Mouse (Mus musculus): ENCODE results near the gene Gm3625.
A peak's percentile ranks its signal among the peaks of the same experiment; 100 is the strongest.

The Gm3625 gene

GRCm38 (mm10) chr12:4592541-4593165, at the start of gene Gm3625, which contains the start of gene Itsn2:
TSS of gene Gm3625 (minus strand) at chr12:4592927.
TSS of gene Itsn2 (plus strand) at chr12:4592638.
- peak; percentile 85 for DNase-seq (ENCODE audit: low spot score)

- DNase-seq (ENCODE audit: low spot score): no peak
These were observed 48.0 kb upstream of the Gm3625 start for GRCm38 (mm10) chr12:4640737-4641136.

- DNase-seq (ENCODE audit: low spot score): no peak
These were observed 45.7 kb upstream of the Gm3625 start for GRCm38 (mm10) chr12:4638438-4638837.

- no peak for DNase-seq (ENCODE audit: low spot score)
These were observed 40.2 kb upstream of the Gm3625 start for GRCm38 (mm10) chr12:4632957-4633356.

GRCm38 (mm10) chr12:4624201-4624600, 31.5 kb upstream of the Gm3625 start:
- DNase-seq (ENCODE audit: low spot score): no peak

- DNase-seq (ENCODE audit: low spot score): no peak
These were observed 22.0 kb upstream of the Gm3625 start for GRCm38 (mm10) chr12:4614722-4615121.

GRCm38 (mm10) chr12:4606625-4607024, 13.9 kb upstream of the Gm3625 start:
- no peak for DNase-seq (ENCODE audit: low spot score)

GRCm38 (mm10) chr12:4599713-4600112, 7.0 kb upstream of the Gm3625 start:
- no peak for DNase-seq (ENCODE audit: low spot score)

GRCm38 (mm10) chr12:4598666-4599428, 6.1 kb upstream of the Gm3625 start:
- DNase-seq (ENCODE audit: low spot score): no peak

GRCm38 (mm10) chr12:4595055-4595454, 2.3 kb upstream of the Gm3625 start:
- DNase-seq (ENCODE audit: low spot score): no peak

GRCm38 (mm10) chr12:4593930-4594391, 1.2 kb upstream of the Gm3625 start:
- no peak for DNase-seq (ENCODE audit: low spot score)

GRCm38 (mm10) chr12:4593166-4593929, 621 bp upstream of the Gm3625 start:
- DNase-seq (ENCODE audit: low spot score): peak; percentile 71

- DNase-seq (ENCODE audit: low spot score): no peak
These were observed 702 bp downstream of the Gm3625 start for GRCm38 (mm10) chr12:4592025-4592424.

- peak; percentile 54 for DNase-seq (ENCODE audit: low spot score)
These were observed 4.1 kb downstream of the Gm3625 start for GRCm38 (mm10) chr12:4588603-4589002.

- no peak for DNase-seq (ENCODE audit: low spot score)
These were observed 4.9 kb downstream of the Gm3625 start for GRCm38 (mm10) chr12:4587846-4588245.

GRCm38 (mm10) chr12:4582326-4582725, 10.4 kb downstream of the Gm3625 start:
- no peak for DNase-seq (ENCODE audit: low spot score)

- no peak for DNase-seq (ENCODE audit: low spot score)
These were observed 18.7 kb downstream of the Gm3625 start for GRCm38 (mm10) chr12:4574065-4574464.

- DNase-seq (ENCODE audit: low spot score): no peak
These were observed 20.9 kb downstream of the Gm3625 start for GRCm38 (mm10) chr12:4571864-4572263.

GRCm38 (mm10) chr12:4558475-4559279, 34.0 kb downstream of the Gm3625 start:
- DNase-seq (ENCODE audit: low spot score): peak; percentile 79

- DNase-seq (ENCODE audit: low spot score): no peak
These were observed 34.7 kb downstream of the Gm3625 start for GRCm38 (mm10) chr12:4558013-4558412.

- no peak for DNase-seq (ENCODE audit: low spot score)
These were observed 35.3 kb downstream of the Gm3625 start for GRCm38 (mm10) chr12:4557436-4557835.

- no peak for DNase-seq (ENCODE audit: low spot score)
These were observed 35.8 kb downstream of the Gm3625 start for GRCm38 (mm10) chr12:4556891-4557290.
